Comparison of ENCODE assay signal across 18 mouse cellular contexts in genomic region chr17:88131980-88132379, GRCm38 (mm10).
A peak's percentile ranks its signal among the peaks of the same experiment; 100 is the strongest.
DNase-seq lines count a peak whose midpoint lies in the region; ATAC-seq lines count a peak whose summit lies in the region.
"Had no signal": no experiment of that assay in that cellular context is flagged by ENCODE, and none has a peak within 500 bp of the region (broad histone marks: within the 10 kb centered on the region; RNA-seq: fewer than 3 reads in every experiment).

No protein-coding gene starts in this region.

- ATAC-seq in granulocyte monocyte progenitor cell, adult 5-6 weeks (replicated peaks; ENCODE audit: poor library complexity, severe bottlenecking), result peak; percentile 23; the same call in 1 of the 2 replicates
- ATAC-seq in CD4-positive, CD25-positive, alpha-beta regulatory T cell, adult 4 months, result no peak
- ATAC-seq: forebrain, postnatal 0 days had no signal

- DNase-seq in adrenal gland, postnatal 10 days, result peak; percentile 49
- DNase-seq in adrenal gland, adult 8-10 months, result no peak
- DNase-seq in 3134 (ENCODE audit: extremely low read depth, insufficient read length, low spot score) (peak; percentile 32), adipocyte (ENCODE audit: low spot score) (peak; percentile 91)
- no peak for DNase-seq in right cerebral cortex, adult 2 months (ENCODE audit: low spot score in 2 of 2)
- DNase-seq in cerebellum, postnatal 10 days, result no peak
- DNase-seq: cerebellum, adult 18-20 months; cerebellum, postnatal 36 days; embryo, embryonic 11 days; forebrain, postnatal 0 days; heart, postnatal 4 days; kidney, adult 8-10 months; kidney, postnatal 25 days; liver; right cerebral cortex, postnatal 14 days; thymus, postnatal 14 days had no signal

Comparison
In these comparisons a context has a peak if more than half of its experiments do, and no peak if none do; other contexts are left out.
1. DNase-seq: peak in adrenal gland, postnatal 10 days (single experiment), 3134 (single experiment) and adipocyte (single experiment); none in adrenal gland, adult 8-10 months (single experiment), right cerebral cortex, adult 2 months (0 of 2) and cerebellum, postnatal 10 days (0 of 2).